Mouse (Mus musculus): Measurements from ENCODE around the gene Ptprm.

Ptprm gene

DNA sequence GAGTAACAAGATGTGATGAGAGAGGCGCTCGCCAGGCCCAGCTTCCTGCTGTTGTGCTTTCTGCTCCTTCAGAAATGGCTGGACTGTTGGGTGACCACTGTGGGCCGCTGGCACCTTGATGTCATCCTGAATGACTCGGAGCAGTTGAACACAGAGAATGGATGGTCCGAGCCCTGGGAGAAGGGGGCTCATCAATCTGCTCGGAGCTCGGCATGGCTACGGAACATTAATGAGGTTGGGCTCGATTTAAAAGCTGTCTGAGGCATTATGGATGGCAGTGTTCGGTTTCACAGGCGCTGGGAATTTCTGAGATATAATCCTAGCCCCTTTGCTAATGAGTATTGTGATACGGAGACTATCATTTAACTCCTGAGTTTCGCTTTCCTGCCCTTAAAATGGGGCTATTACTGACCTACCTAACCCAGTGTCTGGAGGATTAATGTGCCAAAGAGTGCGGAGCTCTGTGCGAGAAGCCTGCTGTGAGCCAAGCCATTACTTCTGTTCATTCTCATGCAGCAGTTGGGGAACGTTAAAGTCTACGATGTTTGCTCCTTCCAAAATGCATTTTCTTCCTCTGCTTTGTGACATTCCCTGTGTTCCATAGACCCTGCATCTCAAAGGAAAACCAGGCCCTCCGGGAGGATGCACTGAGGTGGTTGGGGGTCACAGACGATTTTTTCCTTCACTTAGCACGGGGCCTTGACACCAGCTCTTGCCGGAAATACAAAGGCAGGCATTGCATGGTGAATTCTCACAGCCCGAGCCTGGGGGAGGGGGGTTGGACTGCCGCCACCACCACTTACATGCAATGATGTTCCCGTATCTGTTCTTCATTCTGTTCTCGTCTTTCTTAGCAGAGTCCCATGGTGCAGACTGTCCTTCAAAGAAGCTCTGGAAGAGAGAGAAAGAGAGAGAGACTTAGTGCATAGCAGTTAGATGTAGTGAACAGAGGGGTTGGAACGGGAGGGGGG lies 592.6 kb downstream of the Ptprm start:
- peak; percentile 30 to 43 for DNase-seq

DNA sequence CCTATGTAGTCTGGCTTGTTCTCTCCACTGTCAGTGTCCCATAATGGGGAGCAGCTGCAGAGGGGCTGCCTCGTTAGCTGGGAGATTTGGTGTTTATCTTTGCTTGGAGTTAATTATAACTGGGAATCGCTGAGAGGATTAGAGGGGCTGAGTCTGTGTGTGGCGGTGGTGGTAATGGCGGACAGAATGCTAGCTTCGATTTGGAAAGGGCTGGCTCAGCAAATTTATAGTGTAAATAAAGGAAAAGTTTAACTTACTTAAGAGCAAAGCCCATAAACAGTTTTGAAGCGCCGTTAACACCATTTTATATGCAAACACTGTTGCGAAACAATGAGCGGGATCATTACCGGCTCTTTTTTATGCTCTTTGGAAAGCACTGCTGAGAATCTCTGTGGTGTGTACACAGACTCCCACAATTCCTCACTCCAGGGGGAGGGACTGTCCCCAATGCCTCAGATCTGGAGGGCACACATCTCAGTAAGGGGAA lies 597.2 kb downstream of the Ptprm start:
- DNase-seq = no peak

DNA sequence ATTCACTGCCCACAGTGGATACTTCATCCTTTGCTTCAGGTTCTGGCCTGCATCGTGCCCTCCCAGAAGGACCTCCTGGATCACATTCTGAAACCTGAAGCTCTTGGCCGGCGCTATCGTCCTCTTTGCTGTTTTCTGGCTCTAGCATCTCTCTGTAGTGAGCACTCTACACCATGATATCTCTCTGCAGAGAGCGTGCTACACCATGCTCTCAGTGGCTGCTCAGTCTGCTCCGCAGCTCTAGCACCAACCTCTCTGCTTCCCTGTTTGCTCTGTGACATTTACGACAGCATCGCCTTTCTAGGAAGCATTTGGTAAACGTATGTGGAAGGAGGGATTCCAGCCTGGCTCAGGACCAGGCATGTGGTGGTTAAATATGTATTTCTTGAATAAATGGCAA lies 597.8 kb downstream of the Ptprm start:
- no peak for DNase-seq

DNA sequence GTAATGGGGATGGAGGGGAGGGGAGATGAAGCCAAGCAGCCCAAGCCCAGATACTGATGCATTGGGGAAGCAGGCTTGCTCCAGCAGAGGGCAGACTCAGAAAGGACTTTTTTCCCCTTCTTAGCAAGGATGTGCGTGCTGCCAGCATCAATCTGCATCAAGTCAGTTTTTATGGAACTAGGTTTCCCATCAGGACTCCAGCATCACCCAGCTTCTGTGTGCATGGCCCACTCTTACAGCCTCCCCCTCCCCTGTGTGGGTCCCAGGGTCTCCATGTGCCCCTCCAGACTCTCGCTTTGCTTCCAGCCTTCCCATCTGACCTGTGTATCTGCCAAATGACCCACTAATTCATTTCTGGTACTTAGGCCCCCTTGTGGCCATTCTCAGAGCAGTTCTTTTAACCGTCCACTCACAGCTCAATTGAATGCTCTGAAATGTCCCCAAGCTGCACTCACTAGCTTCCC lies 599.0 kb downstream of the Ptprm start:
- peak; percentile 71 to 72 for DNase-seq

DNA sequence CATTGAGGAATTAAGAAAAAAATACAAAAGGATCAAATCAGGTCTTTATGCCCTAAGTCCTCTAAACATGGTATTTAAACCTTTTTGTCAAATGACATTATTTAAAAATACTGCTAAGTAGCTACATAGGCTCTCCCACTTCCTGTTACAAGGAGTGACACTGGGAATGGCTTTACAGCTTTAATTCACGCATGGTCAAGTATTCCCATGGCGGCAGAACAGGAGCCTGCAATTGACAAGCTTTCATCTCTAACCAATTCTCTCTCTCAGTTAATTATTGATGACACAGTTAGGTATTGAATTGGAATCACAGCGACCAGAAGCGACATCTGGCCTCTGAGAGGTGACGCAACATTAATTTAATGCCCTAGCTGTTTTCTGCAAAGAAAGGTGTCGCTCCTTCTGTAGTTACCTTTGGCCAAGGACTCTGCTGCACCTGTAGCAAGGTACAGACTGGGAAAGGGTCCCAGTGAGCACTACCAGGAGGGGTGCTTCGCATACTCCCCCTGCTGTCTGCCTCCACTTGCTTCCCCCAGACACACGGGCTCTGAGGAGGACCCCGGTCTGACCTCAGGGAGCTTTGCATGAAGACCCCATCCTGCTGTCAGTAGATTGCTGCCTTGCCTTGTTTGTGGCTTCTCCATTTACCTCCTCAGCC lies 599.9 kb downstream of the Ptprm start:
- no peak for DNase-seq

DNA sequence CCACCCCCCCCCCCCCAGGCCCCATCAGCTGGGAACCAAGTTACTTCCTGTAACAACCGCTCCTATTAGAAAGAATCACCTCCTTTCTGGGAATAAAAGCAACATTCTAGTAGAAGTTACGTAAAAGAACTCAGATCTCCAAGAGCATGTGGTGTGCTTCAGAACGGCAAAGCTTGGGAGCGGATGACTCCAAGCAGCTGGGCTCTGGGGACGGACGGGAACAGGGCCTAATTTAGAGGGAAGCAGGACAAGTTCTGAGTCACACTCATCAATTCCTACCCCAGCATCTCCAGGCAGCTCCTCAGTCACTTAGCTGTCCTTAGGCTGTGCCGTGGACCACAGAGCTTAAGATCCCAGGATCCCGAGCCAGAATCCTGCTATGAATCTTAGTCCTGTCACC lies 602.5 kb downstream of the Ptprm start:
- no peak for DNase-seq

DNA sequence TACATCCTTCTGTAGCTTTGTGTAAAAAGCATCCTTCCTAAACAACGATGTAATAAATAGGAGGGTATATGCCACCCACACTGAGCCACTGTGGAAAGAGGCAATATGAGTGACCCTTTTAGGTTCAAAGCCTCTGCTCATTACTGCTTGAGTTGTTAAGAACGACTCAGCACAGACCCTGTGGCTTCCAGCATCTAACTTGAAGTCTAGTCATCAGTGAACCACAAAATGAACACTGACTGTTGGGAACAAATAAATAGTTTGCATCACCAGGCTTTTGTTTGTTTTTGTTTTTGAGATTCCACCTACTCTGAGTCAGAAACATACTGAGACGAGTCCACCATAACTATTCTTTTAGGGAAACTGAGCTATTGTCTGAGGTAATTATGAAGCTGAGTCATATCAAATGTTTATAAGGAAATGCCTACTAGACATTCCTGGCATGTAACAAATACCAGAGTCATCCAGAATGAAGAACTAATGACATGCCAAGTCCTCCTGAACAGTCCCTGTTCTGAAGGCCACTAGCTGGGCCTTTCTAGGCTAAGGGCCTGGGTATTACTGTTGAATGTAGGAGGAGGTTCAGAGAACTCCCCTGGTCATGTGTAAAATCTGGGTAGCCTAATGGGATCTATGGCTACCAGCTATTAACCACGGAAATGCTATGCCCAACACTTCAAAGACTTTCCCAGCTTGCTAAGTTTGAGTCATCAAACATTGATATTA lies 603.6 kb downstream of the Ptprm start:
- no peak for DNase-seq

DNA sequence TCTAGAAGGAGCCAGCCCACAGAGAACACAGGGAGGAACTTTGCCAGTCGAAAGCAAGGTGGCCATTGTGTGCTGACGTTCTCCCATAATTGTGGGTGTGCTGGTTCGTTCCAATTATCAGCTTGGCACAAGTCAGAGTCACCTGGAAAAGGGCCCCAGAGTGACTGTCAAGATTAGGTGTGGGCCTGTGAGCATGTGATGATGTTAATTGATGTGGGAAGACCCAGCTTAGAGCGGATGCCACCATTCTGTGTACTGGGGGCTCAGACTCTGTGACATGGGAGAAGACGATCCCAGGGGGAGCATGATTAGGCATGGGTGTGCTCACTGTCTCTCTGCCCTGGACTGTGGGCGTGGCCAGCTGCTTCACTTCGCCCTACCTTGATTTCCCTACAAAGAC lies 604.3 kb downstream of the Ptprm start:
- no peak for DNase-seq

DNA sequence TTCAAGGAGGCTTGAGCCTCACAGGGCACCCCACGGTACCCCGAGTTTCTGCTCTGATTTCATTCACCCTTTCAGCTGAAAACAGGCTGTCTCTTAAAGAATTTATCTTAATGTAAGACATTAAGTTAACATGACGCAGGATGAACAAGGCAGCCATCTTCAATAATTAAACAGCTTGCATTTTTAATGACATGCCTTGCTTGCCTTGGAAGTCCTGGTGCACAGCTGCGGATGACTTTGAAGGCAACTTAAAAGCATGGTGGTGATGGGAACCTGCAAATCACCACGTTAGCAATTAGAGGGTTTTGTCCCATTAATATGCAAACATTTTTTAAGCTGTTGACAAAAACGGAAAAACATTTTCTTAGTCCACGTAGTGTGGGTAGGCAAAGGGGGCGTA lies 607.8 kb downstream of the Ptprm start:
- no peak for DNase-seq

DNA sequence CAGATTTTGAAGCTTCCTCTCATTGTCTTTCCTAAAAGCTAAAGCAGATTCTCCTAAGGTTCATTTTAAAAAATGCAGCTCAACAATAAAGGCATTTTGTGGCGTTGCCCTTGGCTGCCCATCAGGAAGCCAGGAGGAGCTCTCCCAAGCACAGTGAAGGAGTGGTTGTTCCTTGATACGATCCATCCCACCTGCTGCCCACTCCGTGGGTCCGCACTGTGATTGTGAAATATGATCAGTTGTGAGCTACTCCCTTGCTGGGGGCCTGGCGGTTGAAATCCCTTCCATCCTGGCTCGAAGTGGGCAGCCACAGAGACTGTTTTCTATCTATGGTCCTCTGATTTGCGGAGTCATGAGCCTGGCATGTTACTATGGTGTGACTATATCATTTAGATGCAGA lies 610.9 kb downstream of the Ptprm start:
- no peak for DNase-seq

DNA sequence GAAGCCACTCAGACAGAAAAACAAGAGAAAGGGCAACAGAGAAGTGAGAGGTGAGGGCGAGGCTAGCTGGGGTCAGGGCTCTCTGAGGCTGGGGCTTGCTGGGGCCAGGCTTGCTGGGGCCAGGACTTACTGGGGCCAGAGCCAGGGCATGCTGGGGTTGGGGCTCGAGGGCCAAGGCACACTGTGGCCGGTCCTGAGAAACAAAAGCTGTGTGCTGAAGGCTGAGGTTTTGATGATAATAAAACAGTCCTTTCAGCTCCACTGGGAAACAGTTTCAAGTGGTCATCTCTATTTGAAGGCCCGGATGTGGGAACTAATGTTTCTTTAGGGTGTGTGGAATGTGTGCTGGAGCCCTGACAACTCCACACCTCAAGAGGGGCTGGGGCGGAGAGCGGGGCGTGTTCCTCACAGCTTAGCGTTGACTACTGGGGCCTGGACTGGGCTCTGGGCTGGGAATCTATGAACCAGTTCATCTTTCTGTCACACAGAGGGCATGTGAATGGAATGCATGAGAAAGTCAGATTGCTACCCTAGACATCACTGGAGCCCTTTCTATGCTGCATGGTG lies 615.4 kb downstream of the Ptprm start:
- no peak for DNase-seq

DNA sequence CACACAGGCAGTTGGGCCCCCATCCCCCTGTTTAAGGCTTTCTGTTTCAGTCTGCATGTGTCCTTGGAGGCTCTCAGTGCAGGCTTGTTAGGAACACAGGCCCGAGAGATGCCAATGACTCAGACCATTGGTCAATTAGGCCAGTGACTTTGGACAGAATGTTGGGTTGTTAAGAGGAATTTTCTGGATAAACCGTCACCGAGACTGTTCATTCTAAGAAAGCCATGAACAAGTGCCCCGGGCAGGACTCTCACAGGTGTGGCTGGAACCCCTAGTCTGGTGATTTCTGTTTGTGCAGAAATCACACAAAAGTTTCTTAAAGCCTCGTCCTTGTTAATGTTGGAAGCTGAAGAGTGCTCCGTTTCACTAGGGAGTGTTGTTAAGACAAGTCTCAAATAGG lies 615.9 kb downstream of the Ptprm start:
- DNase-seq = no peak

DNA sequence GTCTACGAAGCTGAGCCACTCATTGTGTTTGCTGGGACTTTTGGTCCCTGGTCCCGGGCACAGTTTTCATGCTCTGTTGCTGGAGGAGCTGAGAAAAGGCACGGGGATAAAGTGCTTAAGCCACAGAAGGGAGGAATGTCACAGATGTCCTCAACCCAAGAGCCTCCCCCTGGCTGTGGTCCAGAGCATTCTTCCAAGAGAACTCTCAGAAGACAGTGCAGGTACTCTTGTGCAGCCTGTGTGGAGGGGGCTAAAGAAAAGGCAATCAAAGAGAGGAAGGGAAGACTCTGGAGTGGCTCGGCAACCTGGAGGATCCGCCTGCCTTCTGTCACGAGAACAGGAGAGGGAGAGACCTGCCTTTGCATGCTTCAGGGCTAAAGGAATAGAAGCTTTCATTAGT lies 617.8 kb downstream of the Ptprm start:
- peak; percentile 52 to 59 for DNase-seq

DNA sequence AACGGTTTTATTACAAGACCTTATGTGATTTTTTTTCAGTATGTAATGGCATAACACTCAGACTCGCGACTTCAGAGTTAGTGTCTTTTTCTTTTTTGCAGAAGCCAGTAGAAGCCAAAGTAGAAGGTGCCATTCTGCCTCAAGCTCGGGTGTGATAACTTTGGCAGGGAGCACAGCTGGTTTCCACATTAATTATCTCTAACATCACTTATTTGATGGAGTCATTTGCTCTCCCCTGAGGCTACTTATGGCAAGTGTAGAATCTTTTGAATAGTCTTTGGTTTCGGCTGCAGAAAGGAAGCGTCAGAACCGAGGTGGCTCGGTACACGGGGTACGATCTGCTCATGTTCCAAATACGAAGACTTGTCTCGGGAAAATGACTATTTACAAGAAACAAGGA lies 620.7 kb downstream of the Ptprm start:
- no peak for DNase-seq

DNA sequence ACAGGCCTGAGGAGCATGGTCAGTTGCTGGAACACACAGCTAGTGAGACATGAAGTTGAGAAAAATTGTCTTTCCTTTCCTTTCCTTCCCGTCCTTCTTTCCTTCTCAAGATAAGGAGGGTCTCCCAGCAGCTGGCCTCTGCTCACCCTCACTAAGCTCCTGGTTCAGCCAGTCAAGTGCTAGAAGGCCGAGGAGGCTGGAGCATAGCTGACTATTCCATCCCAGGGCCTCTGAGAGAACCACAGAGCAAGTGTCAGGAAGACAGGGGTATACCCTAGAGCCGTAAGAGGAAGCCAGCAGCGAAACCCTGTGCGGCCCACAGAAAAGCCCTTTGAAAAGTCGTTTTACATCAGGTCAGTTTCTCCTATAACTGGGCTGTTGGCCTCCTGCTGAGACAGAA lies 624.3 kb downstream of the Ptprm start:
- peak in 1 of 2 experiments; percentile 30 for DNase-seq

DNA sequence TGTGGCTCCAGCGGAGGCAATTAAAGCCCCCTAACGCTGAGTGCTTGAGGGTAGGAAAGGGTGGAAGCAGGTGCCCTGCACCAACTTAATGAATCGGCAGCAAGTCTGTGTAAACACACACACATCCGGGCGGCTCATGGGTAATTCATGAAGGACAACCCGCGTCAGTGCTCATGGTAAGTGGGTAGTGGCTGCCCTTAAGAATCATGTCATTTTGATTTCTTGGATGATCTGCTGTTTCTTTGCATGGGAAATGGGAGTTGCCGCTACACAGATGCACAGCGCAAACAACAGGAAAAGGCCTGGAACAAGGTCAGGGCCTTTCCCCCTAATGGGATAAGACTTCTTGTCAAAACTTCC lies 633.3 kb downstream of the Ptprm start:
- no peak for DNase-seq

DNA sequence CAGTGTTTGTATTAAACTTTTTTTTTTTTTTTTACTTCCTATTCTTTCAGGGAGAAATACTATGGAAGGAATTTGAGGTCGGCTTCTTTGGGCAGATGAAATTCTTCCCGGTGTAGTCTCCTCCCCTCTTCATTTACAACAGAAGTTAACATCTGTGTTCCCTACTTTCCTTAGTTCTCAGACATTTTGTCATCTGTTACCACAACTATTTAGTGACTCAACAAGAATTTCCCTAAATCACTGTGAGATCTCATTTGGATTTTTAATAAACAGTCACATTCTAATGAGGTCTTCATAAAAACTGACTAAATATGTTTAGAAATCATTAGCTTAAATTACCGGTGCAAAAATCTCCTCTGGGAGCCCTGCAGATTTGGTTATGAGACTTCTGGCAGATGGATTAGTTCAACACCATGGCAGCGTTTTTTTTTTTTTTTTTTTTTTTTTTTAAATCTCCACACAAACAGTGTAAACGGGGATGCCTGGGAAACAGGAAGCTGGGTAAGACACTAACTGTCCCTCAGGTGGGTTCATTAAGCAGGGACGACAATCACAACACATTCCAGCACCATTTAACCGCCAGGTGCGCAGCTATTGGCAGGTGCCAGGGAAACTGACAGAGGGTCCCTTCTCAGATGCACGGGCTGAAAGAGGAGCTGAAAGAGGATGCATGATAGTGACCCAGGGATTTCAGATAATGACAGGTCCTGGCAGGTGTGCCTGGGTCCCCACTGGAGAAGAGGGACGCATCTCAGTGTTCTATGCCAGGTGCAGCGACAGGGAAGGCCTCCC lies 633.9 kb downstream of the Ptprm start:
- no peak for DNase-seq

DNA sequence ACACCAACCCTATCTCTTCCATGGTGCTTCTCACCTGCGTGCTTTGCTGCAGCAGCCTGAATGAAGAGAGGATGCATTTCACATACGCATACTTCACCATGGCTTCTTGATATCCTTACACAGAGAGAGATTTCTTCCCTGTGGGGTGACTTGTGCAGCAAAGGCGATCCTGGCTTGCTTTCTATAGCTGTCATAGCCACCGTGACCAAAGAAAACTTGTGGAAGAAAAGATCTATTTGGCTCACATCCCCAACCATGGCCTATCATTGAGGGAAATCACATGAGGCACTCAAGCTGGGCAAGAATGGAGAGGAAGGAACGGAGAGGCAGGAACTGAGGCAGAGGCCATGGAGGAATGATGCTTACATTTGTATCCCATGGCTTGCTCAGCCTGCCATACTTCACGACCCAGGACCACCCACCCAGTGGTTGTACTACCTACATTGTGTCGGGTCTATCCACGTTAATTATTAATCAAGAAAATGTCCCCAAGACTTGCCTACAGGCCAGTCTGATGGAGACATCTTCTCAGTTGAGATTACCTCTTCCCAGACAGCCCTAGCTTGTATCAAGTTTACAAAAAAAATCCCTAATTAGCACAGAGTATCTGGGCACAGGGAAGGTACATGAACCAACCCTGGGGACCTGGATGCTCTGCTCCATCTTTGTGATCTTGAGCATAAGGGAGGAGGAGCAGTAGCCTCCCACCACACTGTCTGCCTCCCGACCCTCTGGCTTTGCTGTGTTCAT lies 641.6 kb downstream of the Ptprm start:
- no peak for DNase-seq

DNA sequence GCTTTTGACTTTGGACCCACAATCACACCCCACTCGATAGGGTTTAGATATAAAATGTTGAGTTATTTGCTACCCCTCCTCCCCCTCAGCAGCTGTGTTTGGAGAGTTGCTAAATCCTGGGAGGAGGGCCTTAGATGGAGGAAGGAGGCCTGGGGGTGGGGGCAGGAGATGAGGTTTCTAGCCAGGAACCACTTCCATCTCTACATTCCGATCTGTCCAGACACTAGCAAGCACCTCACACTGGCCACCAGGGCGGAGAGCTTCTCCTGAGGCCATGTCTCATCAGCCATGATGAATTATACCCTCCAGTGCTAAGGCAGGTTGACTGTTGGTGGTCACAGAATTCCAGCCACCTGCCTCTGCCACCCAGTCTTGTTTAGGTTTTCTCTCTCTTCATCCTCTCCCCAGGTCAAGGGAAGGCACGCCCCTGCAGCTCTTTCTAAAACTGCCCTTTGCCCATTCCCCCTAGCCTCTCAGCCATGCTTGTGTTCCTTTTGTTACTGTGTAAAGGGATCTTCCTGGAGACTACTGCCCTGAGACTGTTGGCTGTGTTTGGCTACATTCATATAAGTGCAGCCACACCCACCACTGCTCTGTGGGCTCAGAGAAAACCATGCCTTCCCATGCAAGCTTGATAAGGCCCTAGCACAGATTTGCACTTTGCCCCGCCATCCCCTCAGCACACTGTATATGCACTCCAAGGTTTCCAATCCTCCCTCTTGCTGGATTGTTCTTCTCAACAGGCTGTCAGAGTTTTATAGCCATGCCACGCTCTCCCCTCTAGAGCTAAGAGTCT lies 642.8 kb downstream of the Ptprm start:
- DNase-seq = no peak

DNA sequence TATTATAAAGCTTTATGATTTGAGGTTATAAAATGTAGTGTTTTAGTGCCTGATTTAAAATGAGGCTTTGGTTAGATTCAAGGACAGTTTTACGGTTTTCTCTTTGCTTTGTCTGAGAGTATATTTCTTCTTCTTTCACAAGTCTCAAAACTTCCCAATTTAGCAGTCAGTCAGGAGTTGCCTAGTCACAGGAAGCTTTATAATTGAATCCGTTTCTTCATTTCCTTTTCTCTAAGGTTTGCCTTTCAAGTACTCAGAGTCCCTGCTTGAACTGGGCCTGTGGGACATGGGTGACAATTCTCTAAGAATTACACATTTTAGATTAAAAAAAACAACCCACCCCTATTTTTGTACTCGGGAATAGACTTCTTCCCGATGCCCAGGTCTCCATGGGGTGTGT lies 643.7 kb downstream of the Ptprm start:
- no peak for DNase-seq

DNA sequence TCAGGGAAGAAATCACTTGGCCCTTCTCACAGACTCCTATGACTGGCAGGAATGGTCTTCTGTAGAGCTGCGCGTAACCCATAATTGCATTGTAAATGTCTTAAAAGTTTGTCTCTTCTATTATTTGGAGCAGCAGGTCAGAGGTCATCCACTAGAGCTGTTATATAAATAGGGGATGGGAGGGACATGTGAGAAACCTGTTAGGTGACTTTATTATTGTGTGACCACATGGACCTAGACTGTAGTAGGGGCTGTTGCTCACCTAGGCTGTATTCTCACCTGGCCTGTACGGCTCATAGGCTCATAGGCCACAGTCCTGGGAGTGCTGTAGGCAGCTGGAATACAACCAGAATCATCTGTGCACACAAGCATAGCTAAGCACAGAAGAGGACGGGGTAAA lies 645.5 kb downstream of the Ptprm start:
- DNase-seq = no peak

Measured in cerebellum, postnatal 14 days (tissue).